Mouse (Mus musculus) myocyte (in vitro differentiated cells): ENCODE data around the gene A730061H03Rik. TPM values are rescaled to one million over a fixed set of nuclear protein-coding genes. Genes with fewer than 3 reads are reported as not detected.

Source experiments
- H3K27me3 ChIP-seq: one replicate; pipeline ENCODE4 v1.6.1; 2011; ENCODE audit not compliant: control insufficient read depth, insufficient read depth, insufficient read length
- H3K36me3 ChIP-seq: one replicate; pipeline ENCODE4 v1.6.1; 2011; ENCODE audit not compliant: control insufficient read depth, insufficient read depth
- H3K4me2 ChIP-seq: one replicate; pipeline ENCODE4 v1.6.1; 2011; ENCODE audit warnings: low read depth, control low read depth
- H3K4me3 ChIP-seq: one replicate; pipeline ENCODE4 v1.5.1; 2011; ENCODE audit warnings: mild to moderate bottlenecking, control low read depth, moderate library complexity
- H3K79me2 ChIP-seq: one replicate; pipeline ENCODE4 v1.6.1; 2011; ENCODE audit not compliant: control insufficient read depth, insufficient read depth
- H3ac ChIP-seq: one replicate; pipeline ENCODE4 v1.6.1; 2011; ENCODE audit not compliant: control insufficient read depth, insufficient read length
- CEBPB ChIP-seq: IDR thresholded peaks from 2 replicates; pipeline ENCODE4 v1.6.1; 2011; ENCODE audit warnings: mild to moderate bottlenecking, moderate library complexity; ENCODE audit not compliant: poor library complexity, insufficient read depth, severe bottlenecking
- E2F4 ChIP-seq: IDR thresholded peaks from one replicate; pipeline ENCODE4 v1.6.1; 2011; ENCODE audit warnings: mild to moderate bottlenecking, control low read depth, moderate library complexity; ENCODE audit not compliant: insufficient read depth
- MAX ChIP-seq: IDR thresholded peaks from one replicate; pipeline ENCODE4 v1.6.1; 2011; ENCODE audit warnings: low read depth, mild to moderate bottlenecking, control low read depth
- MYOD1 ChIP-seq, 3 experiments: IDR thresholded peaks; one replicate each; pipeline ENCODE4 v1.6.1; 2011; ENCODE audit warnings: control low read depth in 2 of 3, low read depth in 2 of 3, mild to moderate bottlenecking in 2 of 3, moderate library complexity in 1 of 3; ENCODE audit not compliant: insufficient read length in 2 of 3, control insufficient read depth in 1 of 3
- MYOG ChIP-seq, 3 experiments: IDR thresholded peaks; one replicate each; pipeline ENCODE4 v1.6.1; 2011; ENCODE audit warnings: control low read depth in 2 of 3, low read depth in 2 of 3, mild to moderate bottlenecking in 2 of 3; ENCODE audit not compliant: insufficient read length in 2 of 3, control insufficient read depth in 1 of 3, insufficient read depth in 1 of 3
- POLR2A ChIP-seq: IDR thresholded peaks from one replicate; pipeline ENCODE4 v1.6.1; 2011; ENCODE audit warnings: low read depth, mild to moderate bottlenecking, control low read depth, moderate library complexity; ENCODE audit not compliant: insufficient read length
- POLR2AphosphoS2 ChIP-seq: IDR thresholded peaks from one replicate; pipeline ENCODE4 v1.6.1; 2011; ENCODE audit warnings: low read depth, control low read depth; ENCODE audit not compliant: insufficient read length
- REST ChIP-seq: IDR thresholded peaks from one replicate; pipeline ENCODE4 v1.6.1; 2011; ENCODE audit warnings: mild to moderate bottlenecking, control low read depth, moderate library complexity; ENCODE audit not compliant: insufficient read depth, insufficient read length
- SRF ChIP-seq: IDR thresholded peaks from one replicate; pipeline ENCODE4 v1.6.1; 2011; ENCODE audit warnings: low read depth; ENCODE audit not compliant: control insufficient read depth, insufficient read length
- TCF12 ChIP-seq: IDR thresholded peaks from one replicate; pipeline ENCODE4 v1.6.1; 2011; ENCODE audit warnings: mild to moderate bottlenecking, control low read depth; ENCODE audit not compliant: poor library complexity, insufficient read depth, severe bottlenecking
- TCF3 ChIP-seq: IDR thresholded peaks from one replicate; pipeline ENCODE4 v1.6.1; 2011; ENCODE audit warnings: low read depth, control low read depth; ENCODE audit not compliant: insufficient read length
- USF1 ChIP-seq: IDR thresholded peaks from one replicate; pipeline ENCODE4 v1.6.1; 2011; ENCODE audit warnings: low read depth, mild to moderate bottlenecking, control low read depth, moderate library complexity
- polyA plus RNA-seq: library from polyadenylated mRNA; unstranded; fragments of >200 nt; fragmentation: generic; extraction: Trizol; gene quantifications from one replicate; pipeline ENCODE4 v1.2.1, GENCODE M21; 2012; ENCODE audit warnings: missing spikeins

A730061H03Rik gene
- polyA plus RNA-seq, 1 experiment = 0.48 TPM

GRCm38 (mm10) chr14:55603633-55604576 is 43.7 kb upstream of the A730061H03Rik start:
- peaks cover 20% of the 10 kb centered on the region for H3K36me3 ChIP-seq
- no peaks in the 10 kb centered on the region for H3K79me2 ChIP-seq
- no peaks in the 10 kb centered on the region for H3K27me3 ChIP-seq
- H3K4me3 ChIP-seq = no peak overlapping the region
- TF ChIP-seq REST = no peak
- TF ChIP-seq TCF3 = no peak
- peak; percentile 61 for TF ChIP-seq POLR2AphosphoS2
- no peak for TF ChIP-seq MYOD1 (IDR thresholded peaks at IDR 0.05; ENCODE audit: control insufficient read depth in 1 of 3, insufficient read length in 2 of 3, low read depth in 2 of 3)
- TF ChIP-seq TCF12 = no peak
- no peak for TF ChIP-seq CEBPB
- TF ChIP-seq MAX = peak; percentile 68
- no peak for TF ChIP-seq SRF
- TF ChIP-seq POLR2A = no peak
- no peak for TF ChIP-seq E2F4
- TF ChIP-seq MYOG (IDR thresholded peaks at IDR 0.05; ENCODE audit: control insufficient read depth in 1 of 3, insufficient read depth in 1 of 3, insufficient read length in 2 of 3, low read depth in 2 of 3) = no peak
- peak; percentile 90 for TF ChIP-seq USF1
- H3K4me2 ChIP-seq = peak overlapping the region; percentile 55
- H3ac ChIP-seq = no peak overlapping the region

GRCm38 (mm10) chr14:55603271-55603632 is 43.0 kb upstream of the A730061H03Rik start, which contains the start of gene Irf9:
TSS of gene Irf9 (plus strand) at chr14:55603571.
- H3K79me2 ChIP-seq = no peaks in the 10 kb centered on the region
- no peak for TF ChIP-seq TCF12
- TF ChIP-seq TCF3 = no peak
- no peak for TF ChIP-seq USF1
- no peak for TF ChIP-seq E2F4
- no peak for TF ChIP-seq POLR2AphosphoS2
- no peak for TF ChIP-seq CEBPB
- no peak for TF ChIP-seq MYOD1 (IDR thresholded peaks at IDR 0.05; ENCODE audit: control insufficient read depth in 1 of 3, insufficient read length in 2 of 3, low read depth in 2 of 3)
- no peak for TF ChIP-seq SRF
- no peak for TF ChIP-seq MYOG (IDR thresholded peaks at IDR 0.05; ENCODE audit: control insufficient read depth in 1 of 3, insufficient read depth in 1 of 3, insufficient read length in 2 of 3, low read depth in 2 of 3)
- TF ChIP-seq REST = no peak
- H3K4me3 ChIP-seq = no peak within 1 kb of the TSS
- H3K4me2 ChIP-seq = peak within 1 kb of the TSS; percentile 55
- H3ac ChIP-seq = no peak within 1 kb of the TSS
- H3K27me3 ChIP-seq = no peaks in the 10 kb centered on the region
- H3K36me3 ChIP-seq = peaks cover 20% of the 10 kb centered on the region

GRCm38 (mm10) chr14:55598521-55599390 is 38.5 kb upstream of the A730061H03Rik start:
- TF ChIP-seq SRF (no peak), MYOD1 (IDR thresholded peaks at IDR 0.05; ENCODE audit: control insufficient read depth in 1 of 3, insufficient read length in 2 of 3, low read depth in 2 of 3) (no peak), POLR2A (no peak), MAX (no peak), CEBPB (no peak), E2F4 (no peak), TCF3 (no peak), REST (no peak), MYOG (IDR thresholded peaks at IDR 0.05; ENCODE audit: control insufficient read depth in 1 of 3, insufficient read depth in 1 of 3, insufficient read length in 2 of 3, low read depth in 2 of 3) (no peak), USF1 (no peak), TCF12 (no peak), POLR2AphosphoS2 (no peak)
- Histone ChIP-seq H3K36me3 (peaks cover 22% of the 10 kb centered on the region), H3K4me3 (no peak overlapping the region), H3ac (no peak overlapping the region), H3K27me3 (no peaks in the 10 kb centered on the region), H3K79me2 (peaks cover under 1% of the 10 kb centered on the region), H3K4me2 (no peak overlapping the region)

- H3ac ChIP-seq = no peak overlapping the region
- no peak overlapping the region for H3K4me3 ChIP-seq
- no peaks in the 10 kb centered on the region for H3K27me3 ChIP-seq
- peaks cover 18% of the 10 kb centered on the region for H3K79me2 ChIP-seq
- no peak overlapping the region for H3K4me2 ChIP-seq
- TF ChIP-seq TCF12 = no peak
- no peak for TF ChIP-seq TCF3
- peaks cover 16% of the 10 kb centered on the region for H3K36me3 ChIP-seq
Observed at GRCm38 (mm10) chr14:55596036-55596690, 36.0 kb upstream of the A730061H03Rik start.
